Mouse (Mus musculus): Measurements from ENCODE around the gene Flrt1. TPM values are rescaled to one million over a fixed set of nuclear protein-coding genes. Genes with fewer than 3 reads are reported as not detected.

The Flrt1 gene
- polyA plus RNA-seq (2017; shearing (Covaris generic)), result 0.05 TPM

GRCm38 (mm10) chr19:7105544-7105943 lies at the start of gene Flrt1:
TSS of gene Flrt1 (minus strand) at chr19:7105729.

GRCm38 (mm10) chr19:7056248-7057087 lies 49.1 kb downstream of the Flrt1 start, which contains the start of gene Macrod1:
TSS of gene Macrod1 (plus strand) at chr19:7056810.

Other genes with a start within 250 kb of the Flrt1 start
- gene Ccdc88b, start 247.5 kb downstream of the Flrt1 start, polyA plus RNA-seq (2017; shearing (Covaris generic)), result 48.7 TPM
- 234 TPM for gene Trmt112, start 196.0 kb downstream of the Flrt1 start, polyA plus RNA-seq (2017; shearing (Covaris generic))
- gene Prdx5, start 195.6 kb downstream of the Flrt1 start, polyA plus RNA-seq (2017; shearing (Covaris generic)), result 267 TPM
- gene Esrra, start 183.9 kb downstream of the Flrt1 start, polyA plus RNA-seq (2017; shearing (Covaris generic)), result 6.6 TPM
- gene Catsperz, start 180.3 kb downstream of the Flrt1 start, polyA plus RNA-seq (2017; shearing (Covaris generic)), result not detected
- not detected for gene Kcnk4, start 171.2 kb downstream of the Flrt1 start, polyA plus RNA-seq (2017; shearing (Covaris generic))
- 43.9 TPM for gene Bad, start 163.9 kb downstream of the Flrt1 start, polyA plus RNA-seq (2017; shearing (Covaris generic))
- 17.8 TPM for gene Gpr137, start 163.2 kb downstream of the Flrt1 start, polyA plus RNA-seq (2017; shearing (Covaris generic))
- gene Ppp1r14b, start 130.8 kb downstream of the Flrt1 start, polyA plus RNA-seq (2017; shearing (Covaris generic)), result 32.3 TPM
- gene Plcb3, start 129.3 kb downstream of the Flrt1 start, polyA plus RNA-seq (2017; shearing (Covaris generic)), result 7.2 TPM
- 53.6 TPM for gene Fkbp2, start 125.2 kb downstream of the Flrt1 start, polyA plus RNA-seq (2017; shearing (Covaris generic))
- 1.2 TPM for gene Vegfb, start 118.1 kb downstream of the Flrt1 start, polyA plus RNA-seq (2017; shearing (Covaris generic))
- gene Dnajc4, start 113.2 kb downstream of the Flrt1 start, polyA plus RNA-seq (2017; shearing (Covaris generic)), result 66.9 TPM
- 38.9 TPM for gene Nudt22, start 109.6 kb downstream of the Flrt1 start, polyA plus RNA-seq (2017; shearing (Covaris generic))
- gene Trpt1, start 109.6 kb downstream of the Flrt1 start, polyA plus RNA-seq (2017; shearing (Covaris generic)), result 8.5 TPM
- 429 TPM for gene Fermt3, start 86.3 kb downstream of the Flrt1 start, polyA plus RNA-seq (2017; shearing (Covaris generic))
- gene Stip1, start 65.8 kb downstream of the Flrt1 start, polyA plus RNA-seq (2017; shearing (Covaris generic)), result 157 TPM
- gene Macrod1, start 48.9 kb downstream of the Flrt1 start, polyA plus RNA-seq (2017; shearing (Covaris generic)), result 2.8 TPM
- 73.3 TPM for gene Otub1, start 100.6 kb upstream of the Flrt1 start, polyA plus RNA-seq (2017; shearing (Covaris generic))
- gene Cox8a, start 111.9 kb upstream of the Flrt1 start, polyA plus RNA-seq (2017; shearing (Covaris generic)), result 544 TPM
- gene Naa40, start 135.5 kb upstream of the Flrt1 start, polyA plus RNA-seq (2017; shearing (Covaris generic)), result 41.7 TPM
- 0.27 TPM for gene Rcor2, start 161.6 kb upstream of the Flrt1 start, polyA plus RNA-seq (2017; shearing (Covaris generic))
- gene Mark2, start 236.1 kb upstream of the Flrt1 start, polyA plus RNA-seq (2017; shearing (Covaris generic)), result 83.1 TPM

Data from CD4-positive, CD25-positive, alpha-beta regulatory T cell, adult 9 weeks (primary cell).